Mouse (Mus musculus) limb, embryonic 10.5 days (tissue): Measurements from ENCODE around the gene Wnk2. TPM values are rescaled to one million over a fixed set of nuclear protein-coding genes. Genes with fewer than 3 reads are reported as not detected.

Source experiments
- DNase-seq: peaks from one replicate; pipeline ENCODE4 v3.0.0-alpha.2; 2017; ENCODE audit warnings: low spot score
- H3K27ac ChIP-seq: fragments of 300-500 bp; sonication (generic); 2 replicates; pipeline ENCODE4 v1.5.1; 2016; ENCODE audit warnings: mild to moderate bottlenecking
- H3K27me3 ChIP-seq: fragments of 300-500 bp; sonication (generic); 2 replicates; pipeline ENCODE4 v1.6.1; 2016; ENCODE audit warnings: low read depth, mild to moderate bottlenecking; ENCODE audit not compliant: poor library complexity, severe bottlenecking
- H3K36me3 ChIP-seq: fragments of 300-500 bp; sonication (generic); 2 replicates; pipeline ENCODE4 v1.6.1; 2016; ENCODE audit warnings: mild to moderate bottlenecking, moderate library complexity
- H3K4me1 ChIP-seq: fragments of 300-500 bp; sonication (generic); 2 replicates; pipeline ENCODE4 v1.6.1; 2016
- H3K4me3 ChIP-seq: fragments of 300-500 bp; sonication (generic); 2 replicates; pipeline ENCODE4 v1.5.1; 2016; ENCODE audit warnings: mild to moderate bottlenecking, moderate library complexity
- H3K9me3 ChIP-seq: fragments of 300-500 bp; sonication (generic); replicated peaks from 2 replicates; pipeline ENCODE4 v1.6.1; 2016; ENCODE audit warnings: mild to moderate bottlenecking
- WGBS: fragments of 180-500 bp; shearing (Covaris S2); methylation state at CpG from one replicate; pipeline ENCODE4 v1.1.7; 2016; 5-methylcytosine and 5-hydroxymethylcytosine counted together
- polyA plus RNA-seq: library from polyadenylated mRNA; unstranded; fragments of >200 nt; fragmentation: Nextera tagmentation; extraction: Ambion mirVana; gene quantifications from 2 replicates; pipeline ENCODE4 v1.2.1, GENCODE M21; 2016

The Wnk2 gene
- polyA plus RNA-seq, 1 experiment from 2014 or later, result 1.3 TPM

DNA sequence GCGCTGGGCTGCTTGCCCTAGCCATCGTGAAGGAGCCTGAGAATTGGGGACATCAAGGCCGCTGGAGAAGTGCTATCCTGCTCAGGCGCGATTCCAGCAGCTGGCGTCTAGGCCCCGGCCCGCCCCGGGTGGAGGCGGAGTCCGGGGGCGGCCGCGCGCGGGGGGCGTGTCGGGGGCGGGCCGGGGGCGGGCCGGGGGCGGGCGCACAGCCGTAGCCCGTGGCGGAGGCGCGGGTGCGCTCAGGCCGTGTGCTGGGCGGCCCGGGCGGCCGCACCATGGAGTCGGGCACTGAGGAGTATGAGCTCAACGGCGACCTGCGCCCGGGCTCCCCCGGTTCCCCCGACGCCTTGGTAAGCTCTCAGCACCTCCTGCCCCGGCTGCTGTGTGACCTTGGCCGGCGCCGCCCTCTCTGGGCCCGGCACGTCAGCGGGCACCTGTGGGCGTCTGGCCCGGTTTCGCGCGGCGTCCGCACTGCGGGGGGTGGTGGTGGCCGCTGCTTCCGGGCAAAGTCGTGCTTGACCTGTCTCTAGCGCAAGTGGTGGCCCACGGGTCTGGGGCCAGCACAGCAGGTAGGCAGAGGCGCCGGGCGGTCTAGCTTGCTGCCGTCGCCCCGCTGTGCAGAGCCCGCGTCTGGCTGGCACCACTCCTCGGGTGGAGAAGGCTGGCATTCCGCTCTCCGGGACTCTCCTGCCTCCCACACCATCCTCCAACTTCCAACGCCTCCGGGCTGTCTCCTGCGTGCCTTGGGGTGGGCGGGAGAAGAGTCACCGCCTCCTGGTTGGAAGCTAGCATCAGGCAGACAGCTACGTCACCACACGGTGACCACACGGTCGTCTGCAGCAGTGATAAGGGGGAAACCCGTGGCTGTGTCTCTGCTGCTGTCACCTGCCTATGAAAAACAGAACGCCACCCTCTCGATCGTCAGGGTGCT is 39.7 kb upstream of the Wnk2 start, which contains the start of gene Ninj1:
Gene Ninj1 (plus strand): TSS at position 198 of the 931 bp plus-strand sequence.
- Histone ChIP-seq H3K9me3 (no peaks in the 10 kb centered on the region), H3K4me1 (peaks cover 57% of the 10 kb centered on the region), H3K27me3 (0 out of 2 replicates have a peak, but pooled peaks cover 10% of the 10 kb centered on the region), H3K4me3 (peak within 1 kb of the TSS; percentile 83), H3K27ac (peak within 1 kb of the TSS; percentile 85), H3K36me3 (no peaks in the 10 kb centered on the region)
- peak; percentile 89 for DNase-seq
- WGBS, result under 1% methylated on average over 85 of the region's 87 CpGs

- H3K36me3 ChIP-seq, result no peaks in the 10 kb centered on the region
- H3K27ac ChIP-seq, result peak overlapping the region; percentile 85
- 0 out of 2 replicates have a peak, but pooled peaks cover 10% of the 10 kb centered on the region for H3K27me3 ChIP-seq
- peaks cover 57% of the 10 kb centered on the region for H3K4me1 ChIP-seq
- DNase-seq, result peak; percentile 46
- 21% methylated on average over 11 of the region's 11 CpGs for WGBS
- H3K4me3 ChIP-seq, result peak overlapping the region; percentile 83
- no peaks in the 10 kb centered on the region for H3K9me3 ChIP-seq
Measured at GRCm38 (mm10) chr13:49186798-49187287, 39.0 kb upstream of the Wnk2 start.

GRCm38 (mm10) chr13:49183646-49184045 is 35.8 kb upstream of the Wnk2 start:
- DNase-seq, result no peak

DNA sequence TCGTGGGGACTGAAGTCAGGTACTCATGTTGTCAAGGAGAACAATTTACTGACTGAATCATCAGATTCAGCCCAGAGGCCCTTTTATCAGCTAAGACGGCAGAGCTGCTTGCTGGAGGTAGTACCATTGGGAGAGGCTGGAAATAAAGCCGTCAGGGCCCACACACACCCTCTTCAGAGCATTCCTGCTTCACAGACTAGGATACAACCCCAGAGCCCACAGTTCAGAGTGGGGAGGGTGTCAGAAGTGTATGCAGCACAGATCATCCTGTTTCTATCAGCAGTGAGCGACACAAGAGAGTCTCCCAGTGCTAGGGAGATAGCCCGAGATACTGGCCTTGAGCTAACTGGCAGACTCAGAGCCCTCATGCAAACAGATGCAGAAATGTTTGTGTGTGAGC is 35.3 kb upstream of the Wnk2 start:
- no peak overlapping the region for H3K4me3 ChIP-seq
- no peaks in the 10 kb centered on the region for H3K36me3 ChIP-seq
- no peaks in the 10 kb centered on the region for H3K9me3 ChIP-seq
- no peak overlapping the region for H3K27ac ChIP-seq
- WGBS, result 74% methylated on average over 5 of the region's 5 CpGs
- DNase-seq, result no peak
- 0 out of 2 replicates have a peak, but pooled peaks cover 6% of the 10 kb centered on the region for H3K27me3 ChIP-seq
- peaks cover 34% of the 10 kb centered on the region for H3K4me1 ChIP-seq

More at GRCm38 (mm10) chr13:49183646-49184045, 35.8 kb upstream of the Wnk2 start:
- Histone ChIP-seq H3K4me1 (peaks cover 37% of the 10 kb centered on the region), H3K36me3 (no peaks in the 10 kb centered on the region), H3K27me3 (0 out of 2 replicates have a peak, but pooled peaks cover 6% of the 10 kb centered on the region), H3K4me3 (no peak overlapping the region), H3K27ac (no peak overlapping the region), H3K9me3 (no peaks in the 10 kb centered on the region)
- 53% methylated on average over 5 of the region's 5 CpGs for WGBS

- Histone ChIP-seq H3K4me3 (no peak overlapping the region), H3K27ac (no peak overlapping the region), H3K27me3 (0 out of 2 replicates have a peak, but pooled peaks cover 6% of the 10 kb centered on the region), H3K4me1 (peaks cover 18% of the 10 kb centered on the region), H3K9me3 (no peaks in the 10 kb centered on the region), H3K36me3 (no peaks in the 10 kb centered on the region)
- DNase-seq, result no peak
- 81% methylated on average over 3 of the region's 3 CpGs for WGBS
Measured at GRCm38 (mm10) chr13:49181411-49181984, 33.7 kb upstream of the Wnk2 start.

DNA sequence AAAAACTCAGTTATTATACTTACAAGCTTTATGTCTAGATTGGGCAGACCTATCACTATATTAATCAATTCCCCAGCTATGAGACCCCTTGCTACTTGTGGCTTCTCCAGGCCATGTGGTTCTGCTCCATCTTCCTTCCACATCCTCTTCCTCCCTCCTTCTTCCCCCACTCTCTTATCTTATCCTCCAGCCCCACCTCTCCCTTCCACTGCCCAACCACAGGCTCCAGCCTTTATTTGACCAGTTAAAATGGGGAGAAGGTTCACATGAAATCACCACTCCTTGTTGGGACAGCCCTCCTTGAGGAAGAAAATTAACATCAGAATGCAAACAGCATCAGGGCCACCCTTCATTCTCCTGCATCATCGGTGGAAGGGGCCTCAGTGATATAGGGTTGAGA is 32.9 kb upstream of the Wnk2 start:
- no peak for DNase-seq
- Histone ChIP-seq H3K4me1 (peaks cover 14% of the 10 kb centered on the region), H3K27ac (no peak overlapping the region), H3K36me3 (no peaks in the 10 kb centered on the region), H3K27me3 (no peaks in the 10 kb centered on the region), H3K9me3 (no peaks in the 10 kb centered on the region), H3K4me3 (no peak overlapping the region)
- WGBS, result 69% methylated on average over 1 of the region's 1 CpGs

DNA sequence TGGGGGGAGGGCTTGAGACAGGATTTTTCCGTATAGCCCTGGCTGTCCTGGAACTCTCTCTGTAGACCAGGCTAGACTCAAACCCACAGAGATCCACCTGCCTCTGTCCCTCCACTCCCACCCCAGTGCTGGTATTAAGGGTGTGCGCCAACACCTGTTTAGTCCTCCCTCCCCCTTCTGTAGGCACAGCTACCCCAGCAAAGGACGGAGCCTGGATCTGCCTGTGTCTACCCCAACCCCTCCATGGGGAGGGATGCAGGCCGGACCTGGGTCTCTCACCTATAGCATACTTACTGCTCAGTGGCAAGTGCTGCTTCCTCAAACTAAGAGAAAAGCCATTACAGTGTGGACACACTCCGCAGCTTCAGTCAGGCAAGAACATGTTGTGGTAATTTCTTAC is 32.5 kb upstream of the Wnk2 start:
- peaks cover 14% of the 10 kb centered on the region for H3K4me1 ChIP-seq
- H3K27me3 ChIP-seq, result no peaks in the 10 kb centered on the region
- H3K9me3 ChIP-seq, result no peaks in the 10 kb centered on the region
- H3K4me3 ChIP-seq, result no peak overlapping the region
- H3K36me3 ChIP-seq, result no peaks in the 10 kb centered on the region
- no peak overlapping the region for H3K27ac ChIP-seq
- DNase-seq, result no peak
- 82% methylated on average over 5 of the region's 5 CpGs for WGBS

DNA sequence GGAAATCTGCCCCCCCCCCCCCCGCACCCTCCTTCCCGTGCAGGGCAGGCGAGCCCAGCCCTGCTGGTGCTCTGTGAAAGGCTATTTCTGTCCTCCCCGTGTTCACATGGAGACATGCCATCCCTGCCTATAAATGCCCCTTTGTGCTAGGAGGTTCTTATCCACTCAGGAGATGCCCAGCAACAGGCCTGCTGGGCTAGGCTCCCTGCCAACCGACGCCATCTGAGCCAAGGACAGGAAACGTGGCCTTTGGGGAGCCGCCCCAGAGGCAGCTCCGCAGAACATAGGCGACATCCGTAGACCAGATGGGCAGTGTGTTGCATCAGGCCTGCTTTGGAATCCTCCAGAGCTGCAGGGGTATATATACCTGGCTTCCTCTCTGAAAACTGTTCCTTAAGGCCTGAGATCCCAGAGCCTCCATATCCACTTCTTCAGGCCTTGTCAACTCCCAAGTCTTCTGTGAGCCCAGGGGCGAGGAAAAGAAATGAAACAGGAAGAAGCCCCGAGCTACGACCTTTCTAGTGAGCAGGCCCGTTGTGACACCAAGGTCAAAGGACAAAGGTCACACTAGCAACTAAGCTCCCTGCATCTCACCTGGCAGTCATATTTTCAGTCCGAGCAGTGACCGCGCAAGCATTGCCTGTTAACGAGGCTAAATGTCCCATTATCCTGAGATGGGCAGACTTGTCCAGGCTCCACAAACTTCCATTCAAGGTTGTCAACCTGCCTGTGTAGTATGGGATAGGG is 31.2 kb upstream of the Wnk2 start:
- DNase-seq, result no peak
- Histone ChIP-seq H3K27me3 (0 out of 2 replicates have a peak, but pooled peaks cover 4% of the 10 kb centered on the region), H3K4me1 (peaks cover 14% of the 10 kb centered on the region), H3K36me3 (no peaks in the 10 kb centered on the region), H3K27ac (peak overlapping the region; percentile 42; the same call in 1 of the 2 replicates), H3K4me3 (no peak overlapping the region), H3K9me3 (no peaks in the 10 kb centered on the region)
- 79% methylated on average over 19 of the region's 19 CpGs for WGBS

- Histone ChIP-seq H3K27ac (no peak overlapping the region), H3K4me3 (no peak overlapping the region), H3K9me3 (no peaks in the 10 kb centered on the region), H3K27me3 (0 out of 2 replicates have a peak, but pooled peaks cover 7% of the 10 kb centered on the region), H3K4me1 (peaks cover 20% of the 10 kb centered on the region), H3K36me3 (no peaks in the 10 kb centered on the region)
- 89% methylated on average over 10 of the region's 10 CpGs for WGBS
- DNase-seq, result no peak
Measured at GRCm38 (mm10) chr13:49175509-49175908, 27.7 kb upstream of the Wnk2 start.

DNA sequence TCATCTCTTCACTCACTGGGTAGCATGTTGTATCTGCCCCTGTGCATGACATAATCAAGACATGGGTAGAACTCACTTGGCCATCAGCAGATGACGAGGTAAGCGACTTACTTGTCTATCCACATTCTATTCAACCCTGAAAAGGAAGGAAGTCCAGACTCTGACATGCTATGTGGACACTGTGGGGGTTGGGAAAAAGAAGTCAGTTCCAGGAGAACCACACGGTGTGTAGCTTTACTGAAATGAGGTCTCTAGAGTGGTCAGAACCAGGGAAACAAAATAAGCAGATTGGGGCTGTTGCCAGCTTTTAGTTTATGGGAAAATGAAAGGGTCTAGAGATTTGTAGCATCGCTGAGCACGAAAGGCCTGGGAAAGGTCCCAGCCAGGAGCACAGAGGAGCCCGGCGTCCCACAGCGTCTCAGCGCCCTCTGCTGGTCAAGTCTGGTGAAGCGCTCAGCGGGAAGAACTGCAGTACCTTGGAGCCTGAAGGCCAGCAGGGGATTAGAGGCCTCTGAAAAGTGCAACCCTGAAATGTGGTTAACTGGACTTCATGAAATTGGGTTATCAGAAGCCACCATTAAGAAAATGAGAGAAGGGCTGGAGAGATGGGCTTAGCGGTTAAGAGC is 25.3 kb upstream of the Wnk2 start:
- Histone ChIP-seq H3K27me3 (0 out of 2 replicates have a peak, but pooled peaks cover 7% of the 10 kb centered on the region), H3K9me3 (no peaks in the 10 kb centered on the region), H3K4me1 (peaks cover 6% of the 10 kb centered on the region; the same call in 1 of the 2 replicates), H3K27ac (no peak overlapping the region), H3K36me3 (no peaks in the 10 kb centered on the region), H3K4me3 (no peak overlapping the region)
- WGBS, result 9% methylated on average over 12 of the region's 12 CpGs
- DNase-seq, result peak; percentile 95

- Histone ChIP-seq H3K27me3 (0 out of 2 replicates have a peak, but pooled peaks cover 7% of the 10 kb centered on the region), H3K4me1 (peaks cover 9% of the 10 kb centered on the region; the same call in 1 of the 2 replicates), H3K4me3 (no peak overlapping the region), H3K36me3 (no peaks in the 10 kb centered on the region), H3K9me3 (no peaks in the 10 kb centered on the region), H3K27ac (no peak overlapping the region)
- 95% methylated on average over 7 of the region's 7 CpGs for WGBS
- DNase-seq, result no peak
Measured at GRCm38 (mm10) chr13:49172335-49172734, 24.5 kb upstream of the Wnk2 start.

DNA sequence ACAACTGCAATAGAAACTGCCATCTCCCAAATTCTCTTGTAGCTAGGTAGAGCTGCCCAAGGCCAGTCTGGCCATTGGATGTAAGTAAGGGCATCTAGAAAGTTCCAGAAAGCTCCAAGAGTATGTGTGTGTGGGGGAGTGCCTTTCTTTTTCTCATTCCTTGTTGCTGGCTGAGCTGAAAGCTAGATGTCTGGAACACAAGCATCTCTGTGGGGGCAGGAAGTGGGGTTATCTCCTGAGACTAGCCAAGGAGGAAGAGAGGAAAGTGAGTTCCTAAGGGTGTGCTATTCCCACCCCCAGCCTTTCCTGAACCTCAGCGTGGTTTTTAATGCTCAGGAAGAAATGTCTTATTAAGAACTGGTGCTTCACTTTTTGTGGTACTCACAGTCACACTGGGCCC is 23.9 kb upstream of the Wnk2 start:
- Histone ChIP-seq H3K9me3 (no peaks in the 10 kb centered on the region), H3K4me1 (peaks cover 13% of the 10 kb centered on the region; the same call in 1 of the 2 replicates), H3K36me3 (no peaks in the 10 kb centered on the region), H3K27ac (no peak overlapping the region), H3K27me3 (0 out of 2 replicates have a peak, but pooled peaks cover 7% of the 10 kb centered on the region), H3K4me3 (no peak overlapping the region)
- DNase-seq, result no peak
- WGBS, result 86% methylated on average over 1 of the region's 1 CpGs
